Comparison of ENCODE assay signal across 16 mouse cellular contexts in genomic region chr12:75753730-75754129, GRCm38 (mm10).
"Had no signal": no experiment of that assay in that cellular context is flagged by ENCODE, and none has a peak within 500 bp of the region (broad histone marks: within the 10 kb centered on the region; RNA-seq: fewer than 3 reads in every experiment).

No protein-coding gene starts in this region.

- H3K9me3 ChIP-seq: neural tube, embryonic 13.5 days; neural tube, embryonic 15.5 days; stomach, embryonic 15.5 days had no signal

- H3K4me2 ChIP-seq: neural tube, embryonic 13.5 days; neural tube, embryonic 15.5 days; stomach, embryonic 15.5 days had no signal

- DNase-seq: retina, postnatal 1 day; right cerebral cortex, adult 18-20 months; right cerebral cortex, postnatal 14 days; right cerebral cortex, postnatal 25 days; right cerebral cortex, postnatal 4 days; spleen, adult 18-20 months; thymus, adult 18-20 months; thymus, adult 2 months; thymus, postnatal 14 days; thymus, postnatal 25 days; thymus, postnatal 36 days; thymus, postnatal 4 days had no signal

- H3K27ac ChIP-seq: neural tube, embryonic 13.5 days; neural tube, embryonic 15.5 days; stomach, embryonic 15.5 days; stomach, postnatal 0 days had no signal

- H3K27me3 ChIP-seq: neural tube, embryonic 13.5 days; neural tube, embryonic 15.5 days; stomach, embryonic 15.5 days had no signal

- H3K9ac ChIP-seq: neural tube, embryonic 13.5 days; neural tube, embryonic 15.5 days; stomach, embryonic 15.5 days had no signal

- H3K4me1 ChIP-seq: neural tube, embryonic 13.5 days; neural tube, embryonic 15.5 days; stomach, embryonic 15.5 days had no signal

- H3K4me3 ChIP-seq: neural tube, embryonic 13.5 days; neural tube, embryonic 15.5 days; stomach, embryonic 15.5 days had no signal

- H3K36me3 ChIP-seq: neural tube, embryonic 13.5 days; neural tube, embryonic 15.5 days; stomach, embryonic 15.5 days had no signal
